Mouse (Mus musculus): Measurements from ENCODE around the gene Gm28374. TPM values are rescaled to one million over a fixed set of nuclear protein-coding genes. Genes with fewer than 3 reads are reported as not detected.
A peak's percentile ranks its signal among the peaks of the same experiment; 100 is the strongest.

Gene Gm28374
- polyA plus RNA-seq, 1 experiment: not detected

DNA sequence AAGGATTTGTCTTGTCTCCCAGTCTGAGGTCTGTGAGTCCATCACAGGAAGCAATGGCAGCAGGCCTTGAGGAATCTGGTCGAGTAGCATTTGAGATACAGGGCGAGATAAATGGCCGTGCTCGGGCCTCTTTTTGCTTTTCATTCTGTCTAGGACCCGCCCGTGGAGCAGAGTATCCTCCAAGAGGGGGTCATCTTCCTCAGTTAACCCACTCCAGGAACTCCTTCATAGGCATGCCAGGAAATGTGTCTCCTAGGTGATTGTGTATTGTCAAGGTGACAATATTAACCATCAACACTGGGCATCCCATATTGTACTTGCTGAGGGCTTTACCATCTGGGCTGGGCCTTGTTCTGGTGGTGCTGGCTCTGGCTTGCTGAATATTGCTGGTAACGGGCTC is 12.1 kb upstream of the Gm28374 start, which contains the start of gene AC131692.1:
TSS of gene AC131692.1 (plus strand) at position 301 of the 400 bp plus-strand sequence.
- no peak for TF ChIP-seq POLR2A (IDR thresholded peaks at IDR 0.05; ENCODE audit: borderline replicate concordance, low read depth, low read length)
- TF ChIP-seq CTCF (IDR thresholded peaks at IDR 0.05; ENCODE audit: low read depth, low read length): no peak
- Histone ChIP-seq H3K4me3 (ENCODE audit: insufficient read depth, low read length) (no peak within 1 kb of the TSS), H3K27ac (ENCODE audit: insufficient read depth, low read depth, low read length) (no peak within 1 kb of the TSS), H3K4me1 (ENCODE audit: control insufficient read depth, insufficient read depth, low read length) (peaks cover 17% of the 10 kb centered on the region)

DNA sequence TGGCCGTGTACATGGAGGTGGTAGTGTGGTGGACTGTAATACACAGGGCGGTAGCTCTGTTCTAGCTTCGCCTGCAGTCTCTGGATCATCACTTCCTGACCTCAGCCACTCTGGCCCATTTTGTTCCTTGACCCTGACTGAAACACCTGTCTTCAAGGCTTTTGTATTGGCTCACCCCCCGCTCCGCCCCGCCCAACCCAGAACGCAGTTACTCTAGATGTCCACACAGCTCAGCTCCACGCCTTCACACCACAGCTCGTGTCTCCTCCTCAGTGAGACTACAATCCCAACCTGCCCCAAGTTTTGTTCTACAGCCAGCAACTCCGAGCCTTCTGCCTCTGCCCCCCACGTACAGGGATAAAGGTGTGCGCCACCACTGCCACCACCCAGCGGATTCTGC is 6.8 kb upstream of the Gm28374 start:
- Histone ChIP-seq H3K4me3 (ENCODE audit: insufficient read depth, low read length) (no peak overlapping the region), H3K4me1 (ENCODE audit: control insufficient read depth, insufficient read depth, low read length) (peaks cover 9% of the 10 kb centered on the region), H3K27ac (ENCODE audit: insufficient read depth, low read depth, low read length) (no peak overlapping the region)
- no peak for TF ChIP-seq POLR2A (IDR thresholded peaks at IDR 0.05; ENCODE audit: borderline replicate concordance, low read depth, low read length)
- no peak for TF ChIP-seq CTCF (IDR thresholded peaks at IDR 0.05; ENCODE audit: low read depth, low read length)

DNA sequence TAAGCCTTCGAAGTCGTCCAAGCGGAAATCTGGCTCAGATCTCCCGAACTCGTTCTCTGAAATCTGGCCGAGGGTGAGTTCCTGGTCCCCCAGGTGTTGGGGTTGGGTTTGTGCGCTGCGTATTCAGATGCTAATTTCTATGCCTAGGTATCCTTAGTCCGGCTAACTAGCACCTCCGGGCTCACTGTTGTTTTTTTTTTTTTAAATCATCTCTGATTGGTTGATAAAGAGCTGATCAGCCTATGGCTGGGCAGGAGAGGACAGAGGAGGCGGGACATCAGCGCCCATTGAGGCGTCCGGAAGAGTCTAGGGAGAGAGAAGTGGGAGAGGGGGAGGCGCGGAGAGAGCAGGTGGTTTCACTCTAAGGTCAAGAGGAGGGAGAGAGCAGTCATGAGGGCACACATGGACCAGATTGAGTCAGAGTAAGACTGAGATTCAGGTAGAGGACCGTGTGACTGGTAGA is 3.4 kb upstream of the Gm28374 start:
- no peak for TF ChIP-seq POLR2A (IDR thresholded peaks at IDR 0.05; ENCODE audit: borderline replicate concordance, low read depth, low read length)
- H3K27ac ChIP-seq (ENCODE audit: insufficient read depth, low read depth, low read length): peak overlapping the region; percentile 61
- peak overlapping the region; percentile 85 for H3K4me3 ChIP-seq (ENCODE audit: insufficient read depth, low read length)
- peaks cover 13% of the 10 kb centered on the region for H3K4me1 ChIP-seq (ENCODE audit: control insufficient read depth, insufficient read depth, low read length)

DNA sequence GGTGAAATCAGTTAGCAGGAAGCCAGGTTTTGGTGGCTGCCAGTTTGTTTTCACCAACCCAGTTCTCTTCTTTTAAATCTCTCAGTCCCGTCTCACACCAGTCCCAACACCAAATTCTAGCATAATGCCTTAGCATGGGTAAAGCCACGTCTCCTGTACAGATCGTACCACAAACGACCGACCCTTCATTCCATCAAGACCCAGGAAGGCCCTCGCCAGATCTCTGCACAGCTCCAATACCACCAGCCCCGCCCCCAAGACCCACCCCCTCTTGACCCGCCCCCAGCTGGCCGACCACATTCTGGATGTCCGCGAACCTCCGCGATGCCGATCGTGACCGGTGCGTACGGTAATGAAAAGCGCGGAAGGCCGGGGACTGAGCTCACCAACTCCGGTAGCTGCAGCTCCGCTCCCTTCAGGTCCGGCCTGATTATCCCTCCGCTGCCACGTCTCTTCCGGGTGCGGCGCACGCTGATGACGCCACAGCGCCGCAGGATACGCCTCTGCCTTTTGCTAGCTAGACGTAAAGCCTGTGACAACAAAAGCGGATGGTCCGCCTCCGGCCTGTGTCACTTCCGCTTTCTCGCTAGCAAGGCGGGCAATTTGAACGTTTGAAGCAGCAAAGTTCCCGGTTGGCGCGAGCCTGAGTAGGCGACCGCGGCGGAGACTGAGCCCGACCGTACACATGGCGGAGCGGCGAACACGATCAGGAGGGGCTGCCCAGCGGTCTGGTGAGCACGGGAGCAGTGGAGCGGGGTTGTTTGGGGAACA is 2.6 kb upstream of the Gm28374 start, which contains the start of the genes Zfpl1 and Cdca5:
TSS of gene Zfpl1 (minus strand) at position 479 of the 771 bp plus-strand sequence.
TSS of gene Cdca5 (plus strand) at position 506 of the 771 bp plus-strand sequence.
- TF ChIP-seq CTCF (IDR thresholded peaks at IDR 0.05; ENCODE audit: low read depth, low read length) (no peak), POLR2A (IDR thresholded peaks at IDR 0.05; ENCODE audit: borderline replicate concordance, low read depth, low read length) (no peak)
- H3K27ac ChIP-seq (ENCODE audit: insufficient read depth, low read depth, low read length): peak within 1 kb of the TSS; percentile 61
- H3K4me1 ChIP-seq (ENCODE audit: control insufficient read depth, insufficient read depth, low read length): peaks cover 13% of the 10 kb centered on the region
- H3K4me3 ChIP-seq (ENCODE audit: insufficient read depth, low read length): peak within 1 kb of the TSS; percentile 85

DNA sequence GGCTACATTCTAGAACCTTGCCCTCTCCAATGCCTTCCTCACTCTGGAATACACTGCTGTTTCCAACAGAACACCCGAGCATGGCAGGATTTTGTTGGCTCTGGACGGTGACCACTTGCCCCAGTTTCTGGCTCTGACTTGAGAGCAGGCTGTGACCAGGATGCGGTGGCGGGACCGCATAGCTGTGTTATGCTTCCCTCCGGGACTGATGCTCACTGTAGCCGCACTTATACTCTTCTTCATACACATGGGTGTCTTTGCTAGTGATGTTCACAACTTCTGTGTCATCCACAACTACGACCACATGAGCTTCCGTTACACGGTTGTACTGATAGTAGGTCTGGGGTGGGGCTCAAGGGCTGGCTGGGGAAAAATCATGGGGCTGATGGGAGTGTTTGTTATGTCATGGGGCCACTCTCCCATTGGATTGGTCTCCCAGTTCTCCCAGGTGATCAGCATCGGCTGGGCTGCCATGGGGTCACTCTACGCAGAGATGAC is 2.0 kb downstream of the Gm28374 start, which contains the start of gene Tmem262:
TSS of gene Tmem262 (plus strand) at position 51 of the 498 bp plus-strand sequence.
- H3K4me1 ChIP-seq (ENCODE audit: control insufficient read depth, insufficient read depth, low read length): peaks cover 18% of the 10 kb centered on the region
- TF ChIP-seq POLR2A (IDR thresholded peaks at IDR 0.05; ENCODE audit: borderline replicate concordance, low read depth, low read length) (no peak), CTCF (IDR thresholded peaks at IDR 0.05; ENCODE audit: low read depth, low read length) (no peak)
- H3K4me3 ChIP-seq (ENCODE audit: insufficient read depth, low read length): no peak within 1 kb of the TSS
- no peak within 1 kb of the TSS for H3K27ac ChIP-seq (ENCODE audit: insufficient read depth, low read depth, low read length)

DNA sequence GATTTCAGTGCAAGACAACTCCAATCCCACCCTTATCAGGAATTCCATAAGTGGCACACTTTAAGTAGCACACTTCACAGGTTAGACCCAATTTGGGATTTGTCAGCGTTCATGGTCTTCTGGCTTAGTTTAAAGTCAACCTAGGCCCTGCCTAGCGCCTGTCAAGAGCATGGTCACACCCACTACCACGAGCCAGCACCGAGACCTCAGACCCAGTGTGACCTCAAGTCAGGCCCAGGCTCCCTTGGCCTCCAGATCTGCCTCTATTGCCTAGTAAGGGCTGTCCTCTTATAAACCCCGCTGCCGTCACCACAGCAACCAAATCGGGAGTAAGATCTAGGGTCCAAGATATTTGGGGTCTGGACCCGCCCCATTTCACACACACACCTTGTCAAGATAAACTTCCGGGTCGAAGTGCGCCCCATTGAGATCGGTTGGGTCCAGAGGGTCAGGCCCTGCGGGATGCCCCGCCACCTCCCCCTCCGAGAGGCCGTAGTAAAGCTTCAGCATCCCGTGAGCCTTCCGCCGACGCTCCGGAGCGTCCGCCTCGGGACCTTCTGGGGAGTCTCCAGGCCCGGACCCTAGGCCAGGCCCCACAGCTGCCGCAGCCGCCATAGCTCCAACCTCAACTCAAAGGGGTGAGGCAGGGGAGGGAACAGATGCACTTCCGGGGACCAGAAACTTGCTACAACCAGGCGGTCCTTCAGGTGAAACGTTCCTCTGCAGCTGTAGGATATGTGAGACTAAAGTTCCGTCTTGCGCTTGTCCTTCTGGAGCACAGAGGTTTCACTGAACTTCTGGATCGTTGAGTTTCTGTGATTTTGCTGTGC is 5.3 kb downstream of the Gm28374 start, which contains the start of gene Vps51:
TSS of gene Vps51 (minus strand) at position 668 of the 830 bp plus-strand sequence.
- Histone ChIP-seq H3K4me3 (ENCODE audit: insufficient read depth, low read length) (peak within 1 kb of the TSS; percentile 77), H3K27ac (ENCODE audit: insufficient read depth, low read depth, low read length) (peak within 1 kb of the TSS; percentile 47), H3K4me1 (ENCODE audit: control insufficient read depth, insufficient read depth, low read length) (peaks cover 25% of the 10 kb centered on the region)
- TF ChIP-seq CTCF (IDR thresholded peaks at IDR 0.05; ENCODE audit: low read depth, low read length): no peak
- TF ChIP-seq POLR2A (IDR thresholded peaks at IDR 0.05; ENCODE audit: borderline replicate concordance, low read depth, low read length): no peak

DNA sequence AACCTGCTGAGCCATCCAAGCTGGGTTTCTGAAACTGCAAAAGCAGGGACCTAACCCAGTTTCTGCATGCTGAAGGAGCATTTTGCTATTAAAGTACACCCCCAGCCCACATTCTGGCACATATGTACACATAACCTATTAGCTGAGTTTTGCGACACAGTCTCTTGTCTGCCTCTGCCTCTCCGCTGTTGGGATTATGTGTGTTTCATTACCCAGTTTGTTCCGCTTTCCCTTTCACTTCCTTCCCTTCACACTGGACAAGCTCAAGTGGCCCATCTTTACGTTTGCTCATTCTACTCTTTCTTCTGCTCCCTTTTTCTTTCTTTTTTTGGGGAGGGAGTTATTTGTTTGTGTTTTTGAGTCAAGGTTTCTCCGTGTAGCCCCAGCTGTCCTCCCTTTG is 8.2 kb downstream of the Gm28374 start:
- peak overlapping the region; percentile 43 for H3K4me3 ChIP-seq (ENCODE audit: insufficient read depth, low read length)
- H3K27ac ChIP-seq (ENCODE audit: insufficient read depth, low read depth, low read length): peak overlapping the region; percentile 85
- H3K4me1 ChIP-seq (ENCODE audit: control insufficient read depth, insufficient read depth, low read length): peaks cover 25% of the 10 kb centered on the region

DNA sequence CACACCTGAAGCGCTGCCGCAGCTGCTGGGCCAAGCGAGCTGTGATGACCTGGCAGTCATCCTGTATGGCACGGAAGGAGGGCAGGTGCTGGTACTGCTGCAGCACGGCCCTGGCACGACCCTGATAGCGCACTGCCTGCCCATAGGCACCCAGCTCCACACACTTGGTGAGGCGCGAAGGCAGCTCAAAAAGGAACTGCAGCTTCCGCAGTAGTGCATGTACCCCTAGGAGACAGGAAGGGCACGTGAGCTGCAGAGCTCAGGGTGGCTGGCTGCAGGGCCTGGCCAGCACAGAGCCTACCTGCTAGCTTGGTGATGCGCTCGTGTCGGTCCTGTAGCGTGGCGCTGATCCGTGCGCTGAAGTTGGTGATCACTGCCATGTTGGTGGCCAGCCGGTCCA is 10.8 kb downstream of the Gm28374 start:
- Histone ChIP-seq H3K4me1 (ENCODE audit: control insufficient read depth, insufficient read depth, low read length) (peaks cover 31% of the 10 kb centered on the region), H3K4me3 (ENCODE audit: insufficient read depth, low read length) (no peak overlapping the region), H3K27ac (ENCODE audit: insufficient read depth, low read depth, low read length) (no peak overlapping the region)
- TF ChIP-seq POLR2A (IDR thresholded peaks at IDR 0.05; ENCODE audit: borderline replicate concordance, low read depth, low read length) (no peak), CTCF (IDR thresholded peaks at IDR 0.05; ENCODE audit: low read depth, low read length) (no peak)

More for the DNA sequence above, 8.2 kb downstream of the Gm28374 start:
- TF ChIP-seq POLR2A (IDR thresholded peaks at IDR 0.05; ENCODE audit: borderline replicate concordance, low read depth, low read length) (no peak), CTCF (IDR thresholded peaks at IDR 0.05; ENCODE audit: low read depth, low read length) (no peak)

DNA sequence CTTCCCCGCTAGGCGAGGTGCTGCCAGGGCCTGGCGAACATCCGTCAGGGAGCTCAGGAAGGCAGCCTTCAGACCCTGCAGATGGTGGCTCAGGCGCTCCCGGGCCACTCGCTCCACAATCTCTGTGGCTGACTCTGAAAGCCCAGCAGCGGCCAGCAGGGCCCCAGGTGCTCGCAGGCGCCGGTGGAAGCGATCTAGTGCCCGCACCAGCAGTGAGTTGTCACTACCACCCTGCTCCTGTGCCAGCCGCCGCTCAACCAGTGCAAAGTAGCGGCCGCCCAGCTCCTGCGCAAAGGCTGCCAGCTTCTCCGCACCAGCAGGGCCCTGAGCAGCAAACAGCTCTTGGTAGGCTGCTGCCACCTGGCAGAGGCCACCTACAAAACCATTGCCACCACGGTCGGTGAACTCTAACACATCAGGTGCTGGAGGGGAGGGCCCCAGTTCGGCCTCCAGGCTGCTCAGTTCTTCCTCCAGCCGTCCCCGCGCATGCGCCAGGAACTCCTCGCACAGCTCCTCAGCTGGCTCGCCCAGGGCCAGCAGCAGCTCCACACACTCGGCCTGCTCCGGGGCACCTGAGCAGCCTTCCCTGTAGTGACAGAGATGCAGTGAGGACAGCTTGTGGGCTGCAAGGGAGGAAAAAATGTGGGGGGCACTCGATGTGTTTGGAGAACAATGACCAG is 11.3 kb downstream of the Gm28374 start:
- H3K4me1 ChIP-seq (ENCODE audit: control insufficient read depth, insufficient read depth, low read length): peaks cover 26% of the 10 kb centered on the region
- no peak overlapping the region for H3K4me3 ChIP-seq (ENCODE audit: insufficient read depth, low read length)
- no peak overlapping the region for H3K27ac ChIP-seq (ENCODE audit: insufficient read depth, low read depth, low read length)
- TF ChIP-seq POLR2A (IDR thresholded peaks at IDR 0.05; ENCODE audit: borderline replicate concordance, low read depth, low read length): no peak
- no peak for TF ChIP-seq CTCF (IDR thresholded peaks at IDR 0.05; ENCODE audit: low read depth, low read length)

Data from bone marrow macrophage, adult 2 months (primary cell).